Mouse (Mus musculus): ENCODE measurements around the gene Gm28510. TPM values are rescaled to one million over a fixed set of nuclear protein-coding genes. Genes with fewer than 3 reads are reported as not detected.
"Not testable (repeated sequence)": the region's sequence is repeated elsewhere in the genome, so short reads cannot be mapped to it uniquely, and the experiment has no call there.

Gene Gm28510
- not detected in 2 replicates for polyA plus RNA-seq (2014; fragmentation: Nextera tagmentation; extraction: Ambion mirVana)

DNA sequence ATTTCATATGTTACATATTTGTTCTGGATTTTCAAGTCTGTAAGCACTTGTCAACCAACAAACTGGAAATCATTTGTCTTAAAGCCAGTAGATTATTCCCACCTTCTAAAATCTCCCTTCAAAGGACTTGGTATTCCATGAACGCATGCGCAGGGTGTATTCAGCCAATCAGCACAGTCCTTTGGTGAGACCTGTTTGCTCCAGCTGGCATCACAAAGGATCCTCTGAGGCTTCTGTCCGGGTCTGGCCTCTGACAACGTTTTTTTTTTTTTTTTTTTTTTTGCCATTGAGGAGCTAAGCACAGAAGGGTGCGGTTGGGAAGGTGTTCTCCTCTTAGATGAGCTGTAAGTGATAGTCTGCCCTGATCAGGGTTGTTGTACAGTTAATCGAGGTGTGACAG lies at the start of gene Gm28510:
Gene Gm28510 (plus strand): TSS at position 301 of the 400 bp plus-strand sequence.
- not testable (repeated sequence) for ATAC-seq (ENCODE audit: low read depth); H3K27ac ChIP-seq (replicated peaks; ENCODE audit: low read depth, low read length); H3K4me3 ChIP-seq (ENCODE audit: low read depth, low read length); H3K4me2 ChIP-seq (ENCODE audit: low read depth, low read length); H3K27me3 ChIP-seq (replicated peaks; ENCODE audit: control insufficient read depth, insufficient read depth, low read length); H3K9ac ChIP-seq (ENCODE audit: low read depth, low read length); H3K36me3 ChIP-seq (ENCODE audit: control insufficient read depth, insufficient read depth, low read length); H3K9me3 ChIP-seq (ENCODE audit: control insufficient read depth, low read length); H3K4me1 ChIP-seq (ENCODE audit: control insufficient read depth, insufficient read depth, low read length); DNase-seq (ENCODE audit: low spot score)
- WGBS, result no CpG with 5 or more reads among the region's 6 CpGs

Other genes starting within 250 kb of the Gm28510 start
- not detected in 2 replicates for gene Gm20834, start 88.1 kb upstream of the Gm28510 start, polyA plus RNA-seq (2014; fragmentation: Nextera tagmentation; extraction: Ambion mirVana)
- gene Gm20737, start 123.3 kb downstream of the Gm28510 start, polyA plus RNA-seq (2014; fragmentation: Nextera tagmentation; extraction: Ambion mirVana), result not detected in 2 replicates
- gene Gm21775, start 140.7 kb downstream of the Gm28510 start, polyA plus RNA-seq (2014; fragmentation: Nextera tagmentation; extraction: Ambion mirVana), result not detected in 2 replicates
- gene Gm21900, start 203.6 kb downstream of the Gm28510 start, polyA plus RNA-seq (2014; fragmentation: Nextera tagmentation; extraction: Ambion mirVana), result not detected in 2 replicates